Mouse (Mus musculus) heart, embryonic 12.5 days (tissue): ENCODE data around the gene Gm10322. TPM values are rescaled to one million over a fixed set of nuclear protein-coding genes. Genes with fewer than 3 reads are reported as not detected.

Source experiments
- ATAC-seq: fragments of 200-750 bp; cut with Nextera tagmentation; 2 replicates; pipeline ENCODE4 v1.8.0; 2017; ENCODE audit warnings: moderate TSS enrichment, moderate library complexity; ENCODE audit not compliant: insufficient number of reproducible peaks, low FRiP score
- H3K27ac ChIP-seq: fragments of 300-500 bp; sonication (generic); 2 replicates; pipeline ENCODE4 v1.5.1; 2016; ENCODE audit warnings: mild to moderate bottlenecking, moderate library complexity; ENCODE audit not compliant: poor library complexity, severe bottlenecking
- H3K27me3 ChIP-seq: fragments of 300-500 bp; sonication (generic); replicated peaks from 2 replicates; pipeline ENCODE4 v1.6.1; 2016; ENCODE audit warnings: mild to moderate bottlenecking, moderate library complexity
- H3K36me3 ChIP-seq: fragments of 300-500 bp; sonication (generic); 2 replicates; pipeline ENCODE4 v1.6.1; 2016; ENCODE audit warnings: mild to moderate bottlenecking, moderate library complexity
- H3K4me1 ChIP-seq: fragments of 300-500 bp; sonication (generic); replicated peaks from 2 replicates; pipeline ENCODE4 v1.6.1; 2016; ENCODE audit warnings: mild to moderate bottlenecking
- H3K4me2 ChIP-seq: fragments of 300-500 bp; sonication (generic); 2 replicates; pipeline ENCODE4 v1.6.1; 2016; ENCODE audit warnings: mild to moderate bottlenecking, moderate library complexity
- H3K4me3 ChIP-seq: fragments of 300-500 bp; sonication (generic); 2 replicates; pipeline ENCODE4 v1.5.1; 2016; ENCODE audit warnings: mild to moderate bottlenecking
- H3K9ac ChIP-seq: fragments of 300-500 bp; sonication (generic); 2 replicates; pipeline ENCODE4 v1.6.1; 2016; ENCODE audit warnings: mild to moderate bottlenecking, moderate library complexity
- H3K9me3 ChIP-seq: fragments of 300-500 bp; sonication (generic); replicated peaks from 2 replicates; pipeline ENCODE4 v1.6.1; 2016; ENCODE audit warnings: mild to moderate bottlenecking, moderate library complexity
- WGBS: fragments of 180-500 bp; shearing (Covaris S2); methylation state at CpG from one replicate; pipeline ENCODE4 v1.1.7; 2016; 5-methylcytosine and 5-hydroxymethylcytosine counted together
- polyA plus RNA-seq: library from polyadenylated mRNA; unstranded; fragments of >200 nt; fragmentation: Nextera tagmentation; extraction: Ambion mirVana; gene quantifications from 2 replicates; pipeline ENCODE4 v1.2.1, GENCODE M21; 2016

The Gm10322 gene
- not detected in 2 replicates for polyA plus RNA-seq

DNA sequence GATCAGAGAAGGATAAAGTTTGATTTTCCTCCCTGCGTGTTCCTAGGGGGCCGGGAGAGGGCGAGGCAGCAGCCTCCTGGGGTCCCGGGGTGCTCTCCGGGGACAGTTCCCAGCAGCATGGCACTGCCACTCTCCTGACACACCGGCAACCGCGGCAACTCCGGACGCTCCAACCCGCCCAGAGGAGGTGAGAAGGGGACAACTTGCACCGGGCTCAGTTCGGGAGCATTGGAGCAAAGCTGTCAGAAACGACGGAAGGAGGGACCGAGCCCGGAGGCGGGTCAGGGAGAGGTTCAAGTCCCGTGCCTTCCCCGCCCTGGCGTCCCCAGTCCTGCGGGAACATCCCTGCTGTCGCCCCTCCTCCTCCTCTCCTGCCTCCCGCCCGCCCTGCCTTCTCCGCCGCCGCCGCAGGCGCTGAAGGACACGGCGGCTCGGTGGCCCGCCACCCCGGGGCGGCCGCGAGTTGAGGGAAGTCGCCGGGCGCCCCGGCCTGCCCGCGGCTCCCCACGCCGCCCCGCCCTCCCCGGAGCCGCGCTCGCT is at the start of gene Gm10322:
TSS of gene Gm10322 (plus strand) at position 83 of the 540 bp plus-strand sequence.
- ATAC-seq, result peak; percentile 83
- Histone ChIP-seq H3K9ac (peak within 1 kb of the TSS; percentile 95), H3K4me3 (peak within 1 kb of the TSS; percentile 91), H3K4me2 (peak within 1 kb of the TSS; percentile 95), H3K27me3 (no peaks in the 10 kb centered on the region), H3K36me3 (no peaks in the 10 kb centered on the region), H3K9me3 (no peaks in the 10 kb centered on the region), H3K4me1 (peaks cover 21% of the 10 kb centered on the region), H3K27ac (peak within 1 kb of the TSS; percentile 83)
- WGBS, result 0% methylated on average over 38 of the region's 51 CpGs

DNA sequence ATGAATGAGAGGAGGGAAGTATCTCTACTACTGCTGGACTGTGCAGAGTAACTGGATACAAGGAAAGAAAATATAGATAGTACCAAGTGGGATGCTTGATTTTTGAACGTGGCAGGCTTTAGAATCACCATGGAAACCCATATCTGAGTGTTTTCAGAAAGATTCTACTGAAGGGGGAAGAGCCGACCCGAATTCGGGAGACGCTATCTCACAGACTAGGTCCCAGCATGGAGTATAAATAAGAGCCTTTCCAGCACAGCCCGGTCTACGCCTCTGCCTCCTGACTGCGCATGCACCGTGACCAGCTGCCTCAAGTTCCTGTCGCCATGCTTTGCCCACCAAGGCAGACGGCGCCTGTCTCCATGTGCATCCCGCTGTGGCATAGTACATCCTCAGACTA is 48.9 kb upstream of the Gm10322 start:
- no peak for ATAC-seq
- WGBS, result 89% methylated on average over 13 of the region's 13 CpGs
- Histone ChIP-seq H3K4me3 (no peak overlapping the region), H3K4me2 (no peak overlapping the region), H3K9ac (no peak overlapping the region), H3K36me3 (no peaks in the 10 kb centered on the region), H3K27me3 (no peaks in the 10 kb centered on the region), H3K27ac (no peak overlapping the region), H3K9me3 (no peaks in the 10 kb centered on the region), H3K4me1 (peaks cover 17% of the 10 kb centered on the region)

DNA sequence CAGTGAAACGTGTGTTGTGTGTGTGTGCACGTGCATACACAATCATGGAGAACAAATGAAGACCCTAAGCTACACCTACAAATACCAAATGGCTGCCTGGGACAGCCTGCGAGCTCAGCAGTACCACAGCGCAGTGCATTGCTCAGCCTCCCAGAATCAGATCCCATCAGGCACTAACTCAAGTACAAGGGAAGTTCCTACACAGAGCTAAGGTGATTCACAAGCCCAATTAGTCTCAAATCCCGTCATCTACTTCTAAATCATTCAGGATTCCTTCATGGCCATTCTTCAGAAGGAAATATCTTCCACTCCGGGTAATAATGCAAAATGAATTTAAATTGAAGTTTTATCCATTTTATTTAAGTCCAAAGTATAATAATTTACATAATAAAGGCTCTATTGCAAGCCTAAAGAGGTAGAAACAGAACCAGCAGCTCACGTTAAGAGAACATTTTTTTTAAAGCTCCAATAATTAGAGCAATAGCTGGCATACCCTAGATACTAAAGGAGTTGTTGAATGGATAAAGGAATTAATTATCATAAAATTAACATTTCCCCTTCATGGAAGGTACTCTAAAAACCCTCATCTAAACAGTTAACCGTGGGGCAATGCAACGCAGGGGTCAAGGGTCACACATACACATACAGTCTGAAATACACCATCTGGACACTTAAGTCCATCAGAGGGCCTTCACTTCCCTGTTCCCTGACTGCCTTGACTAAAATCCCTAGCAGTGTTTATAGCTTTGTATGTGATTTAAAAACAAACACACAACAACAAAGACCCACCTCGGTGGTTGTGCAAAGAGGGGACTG is 47.0 kb upstream of the Gm10322 start:
- 81% methylated on average over 10 of the region's 10 CpGs for whole genome bisulfite sequencing
- no peak overlapping the region for H3K9ac ChIP-seq
- ATAC-seq, result no peak
- no peak overlapping the region for H3K4me3 ChIP-seq
- peaks cover 2% of the 10 kb centered on the region; the same call in 1 of the 2 replicates for H3K9me3 ChIP-seq
- peaks cover 15% of the 10 kb centered on the region for H3K4me1 ChIP-seq
- no peak overlapping the region for H3K27ac ChIP-seq
- peaks cover 3% of the 10 kb centered on the region; the same call in 1 of the 2 replicates for H3K36me3 ChIP-seq
- no peak overlapping the region for H3K4me2 ChIP-seq
- no peaks in the 10 kb centered on the region for H3K27me3 ChIP-seq

DNA sequence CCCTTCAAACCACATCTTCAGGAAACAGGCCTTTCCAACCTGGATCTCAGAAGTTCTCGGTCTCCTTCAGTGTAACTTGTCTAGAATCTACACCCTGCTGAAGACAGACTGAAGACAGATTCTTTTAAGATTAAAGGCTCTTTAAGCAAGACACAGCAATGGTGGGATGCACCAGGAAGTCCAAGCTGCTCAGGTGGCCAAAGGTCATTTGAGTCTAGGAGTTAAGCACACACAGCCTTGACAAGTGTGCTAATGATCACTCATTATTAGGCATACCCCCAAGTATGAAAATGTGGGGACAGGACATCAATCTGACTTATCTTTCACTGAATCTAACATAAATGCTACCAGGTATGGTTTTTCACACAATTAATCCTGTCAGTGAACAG is 46.4 kb upstream of the Gm10322 start:
- Histone ChIP-seq H3K4me3 (no peak overlapping the region), H3K27ac (no peak overlapping the region), H3K9ac (no peak overlapping the region), H3K36me3 (peaks cover 5% of the 10 kb centered on the region; the same call in 1 of the 2 replicates), H3K27me3 (no peaks in the 10 kb centered on the region), H3K9me3 (peaks cover 6% of the 10 kb centered on the region; the same call in 1 of the 2 replicates), H3K4me1 (peaks cover 15% of the 10 kb centered on the region), H3K4me2 (no peak overlapping the region)
- WGBS, result 78% methylated on average over 1 of the region's 1 CpGs
- ATAC-seq, result no peak

DNA sequence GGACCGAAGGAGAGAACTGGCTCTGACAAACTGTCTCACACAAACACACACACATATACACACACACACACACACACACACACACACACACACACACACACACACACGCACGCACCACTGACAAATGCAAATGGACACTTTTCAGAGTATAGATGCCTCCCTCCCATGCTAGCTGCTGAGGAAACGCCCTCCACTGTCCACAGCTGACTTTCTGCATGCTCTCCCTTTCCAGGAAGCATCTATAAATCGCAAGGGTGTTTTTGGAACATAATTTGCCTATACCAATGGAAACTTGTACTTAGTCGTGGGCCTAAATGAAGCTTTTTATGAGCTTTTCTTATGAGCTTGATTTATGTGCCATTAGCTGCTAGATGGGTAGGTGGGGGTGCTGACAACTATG is 45.5 kb upstream of the Gm10322 start:
- Histone ChIP-seq H3K4me2 (no peak overlapping the region), H3K36me3 (peaks cover 5% of the 10 kb centered on the region; the same call in 1 of the 2 replicates), H3K27me3 (no peaks in the 10 kb centered on the region), H3K27ac (peak overlapping the region; percentile 25; the same call in 1 of the 2 replicates), H3K9me3 (peaks cover 9% of the 10 kb centered on the region; the same call in 1 of the 2 replicates), H3K4me1 (peaks cover 15% of the 10 kb centered on the region), H3K4me3 (no peak overlapping the region), H3K9ac (no peak overlapping the region)
- no peak for ATAC-seq
- WGBS, result 77% methylated on average over 6 of the region's 6 CpGs

DNA sequence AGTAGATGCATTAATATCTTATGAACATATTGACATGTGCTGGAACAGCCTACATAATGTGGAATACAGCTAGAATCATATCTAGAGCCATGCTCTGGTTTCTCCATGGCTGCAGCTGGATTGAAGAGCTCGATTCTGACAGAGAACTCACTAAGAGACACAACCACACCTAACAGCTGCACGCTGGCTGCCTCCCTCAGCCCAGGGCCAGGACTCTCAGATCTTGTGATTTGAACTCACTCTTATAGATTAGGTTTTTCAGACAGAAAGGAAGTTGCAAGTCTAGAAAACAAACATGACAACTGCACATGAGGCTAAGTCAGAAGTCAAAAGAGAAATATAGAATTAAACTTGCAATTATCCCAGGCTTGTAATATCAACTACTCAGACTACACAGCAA is 45.1 kb upstream of the Gm10322 start:
- Histone ChIP-seq H3K27ac (peak overlapping the region; percentile 86; the same call in 1 of the 2 replicates), H3K27me3 (no peaks in the 10 kb centered on the region), H3K36me3 (peaks cover 5% of the 10 kb centered on the region; the same call in 1 of the 2 replicates), H3K4me3 (no peak overlapping the region), H3K4me2 (no peak overlapping the region), H3K9me3 (peaks cover 9% of the 10 kb centered on the region; the same call in 1 of the 2 replicates), H3K9ac (no peak overlapping the region), H3K4me1 (peaks cover 15% of the 10 kb centered on the region)
- WGBS, result 55% methylated on average over 2 of the region's 2 CpGs
- ATAC-seq, result no peak

DNA sequence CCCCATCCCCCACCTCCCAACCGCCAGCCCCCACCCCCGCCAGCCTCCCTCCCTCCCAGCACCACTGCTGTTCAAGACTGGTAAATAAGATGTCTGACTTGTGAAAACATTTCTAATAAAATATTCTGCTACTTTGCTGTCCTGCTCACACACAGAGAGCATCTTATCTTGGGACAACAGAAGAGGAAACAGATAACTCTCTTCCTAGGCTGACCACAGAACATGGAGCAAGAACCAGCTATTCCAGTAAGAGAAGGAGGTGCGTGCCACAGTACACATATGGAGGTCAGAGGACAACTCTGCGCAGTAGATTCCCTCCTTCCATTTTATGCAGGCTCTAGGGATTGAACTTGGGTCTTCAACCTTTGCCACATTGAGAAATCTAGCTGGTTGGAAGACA is 44.6 kb upstream of the Gm10322 start:
- peak; percentile 75; the same call in 1 of the 2 replicates for ATAC-seq
- H3K27me3 ChIP-seq, result no peaks in the 10 kb centered on the region
- no peak overlapping the region for H3K4me3 ChIP-seq
- peaks cover 9% of the 10 kb centered on the region; the same call in 1 of the 2 replicates for H3K9me3 ChIP-seq
- H3K36me3 ChIP-seq, result peaks cover 5% of the 10 kb centered on the region; the same call in 1 of the 2 replicates
- H3K4me1 ChIP-seq, result peaks cover 17% of the 10 kb centered on the region
- H3K27ac ChIP-seq, result peak overlapping the region; percentile 86
- no peak overlapping the region for H3K9ac ChIP-seq
- whole genome bisulfite sequencing, result 63% methylated on average over 4 of the region's 4 CpGs
- no peak overlapping the region for H3K4me2 ChIP-seq

DNA sequence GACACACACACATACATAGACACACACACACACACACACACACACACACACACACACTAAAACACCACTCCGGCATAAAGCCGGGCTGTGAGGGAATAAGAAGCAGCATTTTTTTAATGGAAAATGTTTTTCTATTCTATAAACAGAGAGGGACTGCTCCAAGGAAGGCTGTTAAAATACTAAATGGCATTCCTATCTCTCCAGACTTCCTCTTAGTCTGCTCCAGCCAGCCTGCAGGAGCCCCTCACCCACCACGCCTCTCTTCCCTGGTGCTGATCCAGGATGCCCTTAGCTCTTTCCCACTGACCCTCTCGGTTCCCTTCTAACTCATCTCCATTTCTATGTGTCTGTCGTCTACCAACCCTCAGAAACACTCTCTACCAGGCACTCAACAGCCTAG is 43.9 kb upstream of the Gm10322 start:
- Histone ChIP-seq H3K4me2 (no peak overlapping the region), H3K27ac (peak overlapping the region; percentile 86), H3K36me3 (peaks cover 5% of the 10 kb centered on the region; the same call in 1 of the 2 replicates), H3K9ac (no peak overlapping the region), H3K4me1 (peaks cover 23% of the 10 kb centered on the region), H3K9me3 (peaks cover 9% of the 10 kb centered on the region; the same call in 1 of the 2 replicates), H3K4me3 (no peak overlapping the region), H3K27me3 (no peaks in the 10 kb centered on the region)
- peak; percentile 49 for ATAC-seq
- WGBS, result 58% methylated on average over 5 of the region's 5 CpGs

DNA sequence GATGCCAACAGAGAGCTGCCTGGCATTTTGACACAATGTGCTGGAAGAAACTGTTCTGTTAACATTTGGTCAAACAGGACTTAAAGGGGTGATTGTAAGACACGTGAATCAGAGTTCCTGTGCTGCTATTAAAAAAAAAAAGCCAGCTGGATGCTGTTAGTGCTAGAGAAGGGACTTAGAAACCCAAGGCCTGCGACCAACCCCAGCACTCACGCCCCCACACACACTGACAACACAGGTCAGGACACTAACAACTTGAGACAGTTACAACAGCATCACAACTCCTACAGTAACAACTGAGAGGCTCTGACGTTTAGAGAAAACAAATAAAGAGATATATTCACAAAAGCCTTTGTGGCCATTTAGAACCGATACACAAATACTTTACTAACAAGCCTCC is 39.6 kb upstream of the Gm10322 start:
- Histone ChIP-seq H3K36me3 (peaks cover 5% of the 10 kb centered on the region; the same call in 1 of the 2 replicates), H3K27me3 (no peaks in the 10 kb centered on the region), H3K9me3 (peaks cover 9% of the 10 kb centered on the region; the same call in 1 of the 2 replicates), H3K27ac (0 out of 2 replicates have a peak overlapping the region, but pooled peaks have one; percentile 43), H3K4me3 (no peak overlapping the region), H3K4me2 (no peak overlapping the region), H3K9ac (no peak overlapping the region), H3K4me1 (peaks cover 32% of the 10 kb centered on the region)
- ATAC-seq, result no peak
- 46% methylated on average over 5 of the region's 5 CpGs for WGBS

- WGBS, result 50% methylated on average over 12 of the region's 12 CpGs
- ATAC-seq, result peak; percentile 64
- peaks cover 9% of the 10 kb centered on the region; the same call in 1 of the 2 replicates for H3K9me3 ChIP-seq
- H3K27me3 ChIP-seq, result no peaks in the 10 kb centered on the region
- H3K4me3 ChIP-seq, result no peak overlapping the region
- H3K4me1 ChIP-seq, result peaks cover 22% of the 10 kb centered on the region
- H3K27ac ChIP-seq, result peak overlapping the region; percentile 75
- H3K4me2 ChIP-seq, result peak overlapping the region; percentile 20
- H3K36me3 ChIP-seq, result peaks cover 12% of the 10 kb centered on the region
- H3K9ac ChIP-seq, result no peak overlapping the region
Measured at GRCm38 (mm10) chr10:59577871-59578801, 37.7 kb upstream of the Gm10322 start.
